Mouse (Mus musculus) gastrocnemius, postnatal 14 days (tissue): ENCODE measurements around the gene Crx. TPM values are rescaled to one million over a fixed set of nuclear protein-coding genes. Genes with fewer than 3 reads are reported as not detected.

ENCODE experiments used
- DNase-seq: peaks from one replicate; pipeline ENCODE4 v3.0.0; 2021; ENCODE audit warnings: mixed read lengths
- intact Hi-C: fragments of 180-260 bp; cut with DNase I; formaldehyde crosslinking; loops from one replicate; pipeline ENCODE4 v1.15.1; 2025; ENCODE audit warnings: low total_unique reads
- total RNA-seq, 2 experiments: library from RNA; stranded (reverse); gene quantifications; 2 replicates each; pipeline ENCODE4 v1.2.3; 2021

Crx gene
- total RNA-seq, 2 experiments from 2014 or later, result not detected

GRCm38 (mm10) chr7:15881831-15882230 is 2.1 kb upstream of the Crx start:
- intact Hi-C loops, result no loop called here

GRCm38 (mm10) chr7:15881388-15881787 is 1.6 kb upstream of the Crx start:
- intact Hi-C loops, result no loop called here
- no peak for DNase-seq

More at GRCm38 (mm10) chr7:15881831-15882230, 2.1 kb upstream of the Crx start:
- no peak for DNase-seq

GRCm38 (mm10) chr7:15864104-15864503 is 15.7 kb downstream of the Crx start:
- DNase-seq, result no peak
- intact Hi-C loops, result no loop called here

- intact Hi-C loops, result no loop called here
- DNase-seq, result no peak
Observed at GRCm38 (mm10) chr7:15859657-15860056, 20.1 kb downstream of the Crx start.

GRCm38 (mm10) chr7:15839578-15839977 is 40.2 kb downstream of the Crx start, which contains the start of gene Obox6:
TSS of gene Obox6 (minus strand) at chr7:15839678.
- intact Hi-C loops, result no loop called here
- DNase-seq, result no peak

Other genes with a start within 250 kb of the Crx start
- gene Obox3, start 240.1 kb downstream of the Crx start, total RNA-seq, result not detected
- not detected for gene Obox5, start 129.8 kb downstream of the Crx start, total RNA-seq
- gene Obox6, start 40.3 kb downstream of the Crx start, total RNA-seq, result not detected
- gene Crxos, start 2.6 kb upstream of the Crx start, total RNA-seq, result not detected
- gene Selenow, start 42.4 kb upstream of the Crx start, total RNA-seq, result 100 to 1,000 TPM; 759 to 773 TPM
- gene Nop53, start 66.1 kb upstream of the Crx start, total RNA-seq, result 100 to 1,000 TPM; 121 to 127 TPM
- gene Ehd2, start 87.6 kb upstream of the Crx start, total RNA-seq, result 100 to 1,000 TPM in 1 of 2 experiments, 10 to 100 TPM in 1; 91.3 to 101 TPM
- gene Bicra, start 168.0 kb upstream of the Crx start, total RNA-seq, result 1 to 10 TPM; 7.9 to 8.8 TPM
- not detected for gene Zfp541, start 181.8 kb upstream of the Crx start, total RNA-seq
- 100 to 1,000 TPM; 102 to 107 TPM for gene Napa, start 218.5 kb upstream of the Crx start, total RNA-seq
- gene Kptn, start 239.9 kb upstream of the Crx start, total RNA-seq, result 10 to 100 TPM; 12.2 to 14.4 TPM
- gene Slc8a2, start 249.9 kb upstream of the Crx start, total RNA-seq, result under 1 TPM; 0.24 to 0.25 TPM